Mouse (Mus musculus): ENCODE measurements around the gene Nacc1. TPM values are rescaled to one million over a fixed set of nuclear protein-coding genes. Genes with fewer than 3 reads are reported as not detected.

Nacc1 gene
- 10 to 100 TPM; 32.0 to 32.6 TPM for total RNA-seq (2021)

- DNase-seq (ENCODE audit: low spot score): peak; percentile 71
- intact Hi-C loops (cut with DNase I): loop anchor here (2.0 to 5.0 kb wide), 2 partner anchors 21 to 50 kb away; no protein-coding TSS in a partner anchor
Observed at GRCm38 (mm10) chr8:84687705-84688100, at the start of gene Nacc1. Nacc1 (minus strand) TSS chr8:84687862.

GRCm38 (mm10) chr8:84736521-84736920, 48.9 kb upstream of the Nacc1 start:
- DNase-seq (ENCODE audit: low spot score): no peak
- intact Hi-C loops (cut with DNase I): loop anchor here (2.0 to 5.0 kb wide), 2 partner anchors 26 to 34 kb away; partner anchors contain the start of gene Lyl1

GRCm38 (mm10) chr8:84735597-84735996, 47.9 kb upstream of the Nacc1 start:
- DNase-seq (ENCODE audit: low spot score): no peak
- intact Hi-C loops (cut with DNase I): loop anchor here (5.0 kb wide), 1 partner anchor 33 kb away; the partner anchor contains the start of gene Lyl1

- intact Hi-C loops (cut with DNase I): loop anchor here (5.0 kb wide), 1 partner anchor 32 kb away; the partner anchor contains the start of gene Lyl1
- DNase-seq (ENCODE audit: low spot score): no peak
Observed at GRCm38 (mm10) chr8:84734680-84735079, 47.0 kb upstream of the Nacc1 start.

GRCm38 (mm10) chr8:84733959-84734358, 46.3 kb upstream of the Nacc1 start:
- no peak for DNase-seq (ENCODE audit: low spot score)
- intact Hi-C loops (cut with DNase I): no loop called here

- intact Hi-C loops (cut with DNase I): no loop called here
- no peak for DNase-seq (ENCODE audit: low spot score)
Observed at GRCm38 (mm10) chr8:84732996-84733395, 45.3 kb upstream of the Nacc1 start.

- intact Hi-C loops (cut with DNase I): no loop called here
Observed at GRCm38 (mm10) chr8:84732545-84732944, 44.9 kb upstream of the Nacc1 start.

GRCm38 (mm10) chr8:84731371-84732177, 43.9 kb upstream of the Nacc1 start:
- DNase-seq (ENCODE audit: low spot score): no peak
- intact Hi-C loops (cut with DNase I): no loop called here

More at GRCm38 (mm10) chr8:84732545-84732944, 44.9 kb upstream of the Nacc1 start:
- DNase-seq (ENCODE audit: low spot score): no peak

GRCm38 (mm10) chr8:84730541-84731370, 43.1 kb upstream of the Nacc1 start:
- peak; percentile 76 for DNase-seq (ENCODE audit: low spot score)
- intact Hi-C loops (cut with DNase I): no loop called here

- peak; percentile 69 for DNase-seq (ENCODE audit: low spot score)
- intact Hi-C loops (cut with DNase I): no loop called here
Observed at GRCm38 (mm10) chr8:84729921-84730362, 42.3 kb upstream of the Nacc1 start.

GRCm38 (mm10) chr8:84728474-84728873, 40.8 kb upstream of the Nacc1 start:
- no peak for DNase-seq (ENCODE audit: low spot score)
- intact Hi-C loops (cut with DNase I): no loop called here

- no peak for DNase-seq (ENCODE audit: low spot score)
- intact Hi-C loops (cut with DNase I): no loop called here
Observed at GRCm38 (mm10) chr8:84725941-84726259, 38.2 kb upstream of the Nacc1 start.

GRCm38 (mm10) chr8:84725246-84725940, 37.7 kb upstream of the Nacc1 start:
- intact Hi-C loops (cut with DNase I): no loop called here
- no peak for DNase-seq (ENCODE audit: low spot score)

GRCm38 (mm10) chr8:84724683-84725082, 37.0 kb upstream of the Nacc1 start:
- intact Hi-C loops (cut with DNase I): no loop called here
- DNase-seq (ENCODE audit: low spot score): no peak

GRCm38 (mm10) chr8:84723571-84723900, 35.9 kb upstream of the Nacc1 start:
- intact Hi-C loops (cut with DNase I): no loop called here
- no peak for DNase-seq (ENCODE audit: low spot score)

GRCm38 (mm10) chr8:84722850-84723570, 35.3 kb upstream of the Nacc1 start, which contains the start of gene G430095P16Rik:
G430095P16Rik (plus strand) TSS chr8:84723007.
- DNase-seq (ENCODE audit: low spot score): peak; percentile 78
- intact Hi-C loops (cut with DNase I): no loop called here

- DNase-seq (ENCODE audit: low spot score): no peak
- intact Hi-C loops (cut with DNase I): no loop called here
Observed at GRCm38 (mm10) chr8:84722530-84722849, 34.8 kb upstream of the Nacc1 start.

GRCm38 (mm10) chr8:84718959-84719690, 31.5 kb upstream of the Nacc1 start:
- intact Hi-C loops (cut with DNase I): no loop called here
- no peak for DNase-seq (ENCODE audit: low spot score)

- DNase-seq (ENCODE audit: low spot score): no peak
- intact Hi-C loops (cut with DNase I): no loop called here
Observed at GRCm38 (mm10) chr8:84718476-84718875, 30.8 kb upstream of the Nacc1 start.
